Mouse (Mus musculus) R1 (cell line): Measurements from ENCODE around the gene Actr3.
A peak's percentile ranks its signal among the peaks of the same experiment; 100 is the strongest.

ENCODE experiments used
- DNase-seq: peaks from one replicate; pipeline ENCODE4 v3.0.0-alpha.2; 2018; ENCODE audit warnings: low read depth, low spot score

Actr3 gene

DNA sequence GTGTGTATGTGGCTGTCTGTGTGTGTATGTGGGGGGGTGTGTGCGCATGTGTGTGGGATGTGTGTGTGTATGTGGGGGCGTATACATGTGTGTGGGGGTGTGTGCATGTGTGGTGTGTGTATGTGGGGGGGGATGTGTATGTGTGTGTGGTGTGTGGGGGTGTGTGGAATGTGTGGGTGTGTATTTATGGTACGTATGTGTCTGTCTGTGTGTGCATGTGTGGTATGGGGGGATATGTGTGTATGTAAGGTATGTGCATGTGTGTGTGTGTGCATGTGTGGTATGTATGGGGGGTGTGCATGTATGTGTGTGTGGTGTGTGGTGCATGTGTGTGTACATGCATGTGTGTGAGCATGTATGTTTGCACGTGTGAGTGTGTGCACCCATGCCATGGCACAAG, 70.0 kb downstream of the Actr3 start:
- DNase-seq = no peak

DNA sequence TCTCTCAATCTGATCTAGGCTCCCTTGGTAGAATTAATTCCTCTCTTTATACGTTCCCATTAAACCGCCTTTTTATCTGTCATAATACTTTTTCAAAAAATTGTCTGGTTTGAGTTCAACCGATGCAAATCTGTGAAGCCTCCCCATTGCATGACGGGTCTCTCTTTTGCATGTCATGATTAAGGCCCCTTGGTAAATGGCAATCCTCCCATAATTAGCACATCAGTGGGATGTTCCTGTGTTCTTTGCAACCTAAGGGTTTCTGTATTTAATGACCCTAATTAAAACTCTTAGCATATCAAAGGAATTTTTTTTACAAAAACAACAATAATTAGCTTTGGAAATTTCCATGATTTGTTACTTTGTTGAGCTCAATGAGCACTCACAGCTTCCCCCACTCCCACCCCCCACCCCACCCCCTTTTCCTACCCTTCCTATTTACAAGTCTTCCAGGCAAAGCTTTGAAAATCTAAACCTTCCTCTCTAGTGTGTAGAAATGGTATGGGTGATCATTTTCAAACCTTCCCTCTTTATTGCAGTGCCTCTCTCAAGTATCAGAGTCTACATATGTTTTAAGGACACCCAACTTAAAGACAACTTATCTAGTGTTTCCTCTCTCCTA, 84.0 kb downstream of the Actr3 start:
- no peak for DNase-seq

DNA sequence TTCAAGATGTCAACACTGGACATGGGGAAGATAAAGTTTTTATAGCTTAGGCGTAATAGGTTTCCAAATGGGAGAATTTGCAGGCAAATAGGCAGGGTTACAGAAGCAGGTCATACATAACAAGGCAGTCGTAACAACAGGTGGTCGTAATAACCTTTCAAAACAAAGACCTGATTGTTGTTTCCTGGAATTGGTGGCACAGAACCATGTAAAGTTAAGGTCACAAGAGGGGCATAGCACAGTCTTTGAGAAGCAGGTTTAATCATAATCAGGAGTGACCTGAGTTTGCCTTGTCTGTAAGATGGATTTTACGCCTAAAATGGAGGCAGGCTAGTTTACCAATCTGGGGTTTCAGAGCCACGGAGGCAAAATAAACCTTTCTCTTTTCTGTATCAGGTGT, 84.7 kb downstream of the Actr3 start:
- DNase-seq = peak; percentile 10

DNA sequence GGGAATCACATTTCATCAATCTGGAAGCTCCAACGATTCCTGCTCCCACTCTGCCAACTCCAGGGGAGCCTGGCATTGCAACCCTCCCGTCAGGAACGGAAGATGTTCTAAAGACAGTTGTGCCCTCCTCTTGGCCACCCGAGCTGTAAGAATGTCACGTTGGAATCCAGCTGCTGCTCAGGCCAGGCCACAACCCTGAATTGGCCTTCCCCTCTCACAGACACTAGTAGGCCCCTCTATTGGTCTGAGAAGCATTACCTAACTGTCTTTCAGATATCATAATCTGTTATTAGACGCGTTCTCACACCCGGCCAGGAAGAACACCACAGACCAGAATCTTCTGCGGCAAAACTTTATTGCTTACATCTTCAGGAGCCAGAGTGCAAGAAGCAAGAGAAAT, 89.7 kb downstream of the Actr3 start:
- no peak for DNase-seq

DNA sequence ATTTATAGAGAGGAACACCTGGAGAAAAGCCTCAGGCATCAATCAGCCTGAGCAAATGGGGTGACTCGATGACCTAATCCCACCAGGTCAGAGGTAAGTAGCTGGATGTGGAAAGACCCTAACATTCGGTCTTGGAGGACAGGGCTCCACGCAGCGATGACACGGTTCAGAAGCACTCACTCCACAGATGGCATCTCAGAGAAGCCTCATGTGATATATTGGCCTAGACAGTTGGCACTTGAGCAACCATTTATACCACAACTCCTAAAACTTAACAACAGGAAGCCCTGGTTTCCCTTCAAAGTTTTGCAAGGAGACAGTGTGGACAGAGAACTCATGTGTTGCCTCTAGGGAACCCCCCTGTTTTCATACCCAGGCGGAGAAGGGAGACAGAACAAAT, 90.1 kb downstream of the Actr3 start:
- DNase-seq = no peak

DNA sequence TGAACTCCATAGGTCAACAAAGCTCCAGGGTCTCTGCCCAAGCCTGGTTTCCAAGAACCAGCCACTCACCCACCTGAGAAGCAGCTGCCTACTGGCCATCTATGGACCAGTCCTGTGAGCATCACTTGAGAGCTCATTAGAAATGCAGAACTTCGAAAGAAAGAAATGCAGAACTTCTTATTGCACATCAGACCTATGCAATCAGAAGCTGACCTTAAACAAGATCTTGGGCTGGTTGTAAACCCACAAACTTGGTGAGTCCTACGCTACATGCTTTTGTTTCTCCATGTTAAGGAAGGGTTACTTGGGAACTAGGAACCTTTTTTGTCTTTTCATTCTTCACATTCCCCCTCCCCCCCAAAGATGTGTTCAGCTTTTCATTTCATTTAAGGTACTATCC, 92.4 kb downstream of the Actr3 start:
- no peak for DNase-seq
